Mouse (Mus musculus) megakaryocyte progenitor cell, adult 5-6 weeks (primary cell): Measurements from ENCODE around the gene Rhoc. TPM values are rescaled to one million over a fixed set of nuclear protein-coding genes. Genes with fewer than 3 reads are reported as not detected.
"Not testable (repeated sequence)": the region's sequence is repeated elsewhere in the genome, so short reads cannot be mapped to it uniquely, and the experiment has no call there.

ENCODE experiments used
- ATAC-seq: replicated peaks from 2 replicates; pipeline ENCODE4 v1.8.0; 2016; ENCODE audit warnings: mild to moderate bottlenecking, moderate TSS enrichment, inconsistent platforms; ENCODE audit not compliant: poor library complexity
- total RNA-seq, 2 experiments: library from RNA; stranded (forward) in 1 of 2; stranded (reverse) in 1 of 2; fragments of 157-497, 149-512 nt in 1 of 2; fragments of 200-1000 nt in 1 of 2; gene quantifications; 2 replicates each; pipeline versions ENCODE4 v1.2.3 to v1.2.4; 2015 to 2017

The Rhoc gene
- total RNA-seq, 2 experiments from 2014 or later = 0.37 TPM; not detected in 1

DNA sequence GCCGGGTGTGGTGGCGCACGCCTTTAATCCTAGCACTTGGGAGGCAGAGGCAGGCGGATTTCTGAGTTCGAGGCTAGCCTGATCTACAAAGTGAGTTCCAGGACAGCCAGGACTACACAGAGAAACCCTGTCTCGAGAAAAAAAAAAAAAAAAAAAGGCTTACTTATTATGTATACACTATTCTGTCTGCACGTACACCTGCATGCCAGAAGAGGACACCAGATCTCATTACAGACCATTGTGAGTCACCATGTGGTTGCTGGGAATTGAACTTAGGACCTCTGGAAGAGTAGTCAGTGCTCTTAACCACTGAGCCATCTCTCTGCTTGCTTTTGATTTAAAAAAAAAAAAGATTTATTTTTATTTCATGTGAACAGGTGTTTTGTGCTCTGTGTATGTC is 25.1 kb downstream of the Rhoc start:
- not testable (repeated sequence) for ATAC-seq

- no peak for ATAC-seq
Observed at GRCm38 (mm10) chr3:104814746-104815145, 26.6 kb downstream of the Rhoc start.

DNA sequence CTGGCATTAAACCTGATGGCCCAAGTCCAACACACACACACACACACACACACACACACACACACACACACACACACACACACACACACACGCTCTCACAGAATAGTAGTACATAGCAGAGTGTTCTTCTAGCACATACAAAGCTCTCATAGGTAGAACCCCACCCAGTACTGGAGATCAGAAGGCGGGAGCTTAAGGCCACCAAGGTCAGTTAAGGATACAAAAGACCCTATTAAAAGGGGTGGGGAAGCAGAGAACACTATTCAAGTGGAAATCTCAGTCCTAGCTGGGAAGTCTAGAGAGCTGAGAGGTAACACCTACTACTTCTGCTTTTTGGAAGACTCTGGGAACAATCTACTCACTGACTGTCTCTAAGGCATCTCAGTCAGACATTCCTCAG is 27.2 kb downstream of the Rhoc start:
- no peak for ATAC-seq

GRCm38 (mm10) chr3:104816130-104816529 is 28.0 kb downstream of the Rhoc start:
- ATAC-seq = no peak

DNA sequence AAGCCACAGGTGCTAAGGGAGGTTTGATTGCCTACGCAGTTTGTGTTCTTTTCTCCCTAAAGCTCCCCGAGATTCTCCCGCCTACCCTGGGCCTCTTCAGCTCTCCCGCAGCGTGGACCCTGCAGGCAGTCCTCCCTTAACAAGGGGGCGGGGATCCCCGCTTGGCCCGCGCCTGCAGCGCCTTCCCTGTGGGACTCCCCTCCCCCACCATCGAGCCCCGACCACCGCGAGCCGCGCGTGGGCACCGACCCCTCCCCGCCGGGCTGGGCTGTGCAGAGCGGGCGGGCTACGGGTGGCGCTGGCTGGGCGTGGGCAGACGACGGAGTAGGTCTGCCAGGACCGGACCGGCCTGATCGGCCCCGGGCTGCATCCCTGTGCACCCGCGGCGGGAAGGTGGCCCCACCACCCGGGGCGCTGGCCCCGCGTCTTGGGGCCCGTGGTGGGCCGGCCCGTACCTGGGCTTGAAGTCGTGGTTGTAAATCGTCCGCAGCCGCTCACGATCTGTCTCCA is 29.4 kb downstream of the Rhoc start:
- peak; percentile 30 for ATAC-seq

DNA sequence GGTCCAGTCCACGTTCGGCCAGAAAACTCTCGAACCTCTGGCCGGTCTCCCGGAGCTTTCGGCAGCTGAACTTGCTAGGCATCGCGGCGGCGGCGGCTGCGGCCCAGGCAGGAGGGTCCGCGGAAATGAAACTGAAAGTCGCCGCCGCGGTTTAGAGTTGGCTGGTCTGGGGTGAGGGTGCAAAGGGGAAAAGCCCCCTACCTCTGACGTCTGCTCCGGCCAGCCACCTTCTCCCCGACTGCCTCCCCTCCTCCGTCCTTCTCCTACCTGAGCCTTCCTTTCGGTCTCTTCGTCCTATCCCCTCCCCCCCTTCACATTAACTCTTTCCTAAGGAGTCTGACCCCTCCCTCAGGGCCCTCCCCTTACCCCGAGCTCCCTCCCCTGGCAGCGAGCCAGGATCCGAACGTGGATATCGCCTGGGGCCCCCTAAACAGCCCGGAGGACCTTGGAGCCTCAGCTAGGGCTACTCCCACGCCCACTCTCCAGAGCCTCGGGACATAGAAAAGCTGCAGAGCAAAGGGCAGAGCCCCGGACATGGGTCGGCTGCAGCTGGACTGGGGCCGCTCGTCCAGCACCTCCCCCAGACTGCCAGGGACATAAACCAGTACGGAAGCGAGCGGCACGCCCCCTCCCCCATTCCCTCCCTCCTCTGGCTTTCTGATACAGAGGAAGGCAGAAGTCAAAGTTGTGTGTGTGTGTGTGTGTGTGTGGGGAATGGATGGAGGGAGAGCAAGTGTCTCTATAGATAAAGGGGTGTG is 30.0 kb downstream of the Rhoc start, which contains the start of gene Mov10:
Mov10 (minus strand) TSS at position 573 of the 758 bp plus-strand sequence.
- ATAC-seq = peak; percentile 69

DNA sequence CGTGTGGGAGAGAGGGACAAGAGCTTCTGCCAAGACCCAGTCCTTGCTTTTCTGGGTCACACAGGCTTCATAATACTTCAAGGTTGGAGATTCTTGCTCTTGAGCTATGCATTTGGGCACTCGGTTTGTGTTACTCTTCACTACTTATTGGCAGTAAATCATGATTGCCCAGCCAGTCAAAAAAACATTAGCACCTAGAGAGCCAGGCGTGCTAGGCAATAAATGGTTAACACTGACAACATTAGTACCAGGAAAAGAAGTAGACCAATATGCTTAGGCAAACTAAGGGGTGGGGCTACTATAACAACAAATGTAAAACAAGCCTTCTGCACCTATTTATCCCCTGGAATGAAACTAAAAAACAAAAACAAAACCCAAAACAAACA is 30.6 kb downstream of the Rhoc start:
- peak; percentile 24 for ATAC-seq

GRCm38 (mm10) chr3:104820426-104820825 is 32.3 kb downstream of the Rhoc start:
- ATAC-seq = no peak

- ATAC-seq = no peak
Observed at GRCm38 (mm10) chr3:104822413-104822812, 34.2 kb downstream of the Rhoc start.

- no peak for ATAC-seq
Observed at GRCm38 (mm10) chr3:104835797-104836196, 47.6 kb downstream of the Rhoc start.

DNA sequence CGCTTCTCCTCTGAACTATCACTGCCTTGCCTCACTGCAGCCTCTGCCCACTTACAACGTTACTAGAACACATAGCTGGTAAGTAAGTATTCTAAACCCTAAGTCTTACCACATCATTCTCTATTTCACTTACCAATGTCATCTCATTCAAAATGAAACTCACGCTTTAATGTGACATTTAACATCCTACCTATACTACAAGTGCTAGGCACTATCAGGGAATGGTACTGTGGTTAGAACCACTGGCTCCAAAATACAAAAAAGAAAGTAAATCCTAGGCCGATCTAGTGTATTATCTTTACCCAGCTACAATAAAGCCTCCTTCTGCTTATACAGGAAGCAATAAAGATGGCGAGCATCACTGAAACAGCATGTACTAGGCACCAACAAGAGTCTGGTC is 52.9 kb downstream of the Rhoc start:
- no peak for ATAC-seq

Other genes starting within 250 kb of the Rhoc start
- gene Slc16a1, start 149.7 kb upstream of the Rhoc start, total RNA-seq (2015) = 59.7 and 60.3 TPM in 2 replicates
- 92.8 and 104 TPM in 2 replicates for gene Slc16a1, start 149.7 kb upstream of the Rhoc start, total RNA-seq (2017)
- not detected in 2 replicates for gene Ppm1j, start 7.3 kb upstream of the Rhoc start, total RNA-seq (2015)
- gene Ppm1j, start 7.3 kb upstream of the Rhoc start, total RNA-seq (2017) = not detected in 2 replicates
- gene Fam19a3, start 6.5 kb upstream of the Rhoc start, total RNA-seq (2015) = not detected in 2 replicates
- gene Fam19a3, start 6.5 kb upstream of the Rhoc start, total RNA-seq (2017) = not detected in 2 replicates
- 5.8 and 8.9 TPM in 2 replicates for gene Mov10, start 30.2 kb downstream of the Rhoc start, total RNA-seq (2015)
- 2.0 and 4.4 TPM in 2 replicates for gene Mov10, start 30.2 kb downstream of the Rhoc start, total RNA-seq (2017)
- gene St7l, start 75.6 kb downstream of the Rhoc start, total RNA-seq (2015) = 22.8 and 34.5 TPM in 2 replicates
- 28.3 and 30.7 TPM in 2 replicates for gene St7l, start 75.6 kb downstream of the Rhoc start, total RNA-seq (2017)
- gene Capza1, start 76.1 kb downstream of the Rhoc start, total RNA-seq (2015) = 273 and 301 TPM in 2 replicates
- 270 and 294 TPM in 2 replicates for gene Capza1, start 76.1 kb downstream of the Rhoc start, total RNA-seq (2017)
- gene Wnt2b, start 173.5 kb downstream of the Rhoc start, total RNA-seq (2015) = not detected in 2 replicates
- gene Wnt2b, start 173.5 kb downstream of the Rhoc start, total RNA-seq (2017) = not detected in 2 replicates